Mouse (Mus musculus) cerebral cortex, adult 2 months (tissue): Measurements from ENCODE around the gene Dppa3.

Experiments used
- WGBS: fragments of 180-500 bp; shearing (Covaris S2); methylation state at CpG from one replicate; pipeline ENCODE4 v1.1.7; 2018; 5-methylcytosine and 5-hydroxymethylcytosine counted together

The Dppa3 gene

DNA sequence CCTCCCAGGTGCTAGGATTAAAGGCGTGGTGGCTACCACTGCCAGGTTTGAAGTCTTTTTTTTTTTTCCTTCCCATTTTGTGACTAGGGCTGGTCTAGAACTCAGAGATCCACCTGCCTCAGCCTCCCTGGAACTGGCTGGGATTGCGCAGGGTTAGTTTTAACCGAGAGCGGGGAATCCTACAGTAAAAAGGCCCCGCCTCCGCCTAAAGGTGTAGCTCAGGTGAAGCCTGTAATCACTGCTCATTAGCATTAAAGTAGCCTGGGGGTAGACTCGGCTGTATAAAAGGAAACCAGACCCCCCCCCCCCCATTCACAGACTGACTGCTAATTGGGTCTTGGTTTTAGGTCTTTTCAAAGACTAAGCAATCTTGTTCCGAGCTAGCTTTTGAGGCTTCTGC lies at the start of gene Dppa3:
Gene Dppa3, plus strand, starts transcription at position 301 of the 400 bp plus-strand sequence.
- 84% methylated on average over 8 of the region's 8 CpGs for WGBS

DNA sequence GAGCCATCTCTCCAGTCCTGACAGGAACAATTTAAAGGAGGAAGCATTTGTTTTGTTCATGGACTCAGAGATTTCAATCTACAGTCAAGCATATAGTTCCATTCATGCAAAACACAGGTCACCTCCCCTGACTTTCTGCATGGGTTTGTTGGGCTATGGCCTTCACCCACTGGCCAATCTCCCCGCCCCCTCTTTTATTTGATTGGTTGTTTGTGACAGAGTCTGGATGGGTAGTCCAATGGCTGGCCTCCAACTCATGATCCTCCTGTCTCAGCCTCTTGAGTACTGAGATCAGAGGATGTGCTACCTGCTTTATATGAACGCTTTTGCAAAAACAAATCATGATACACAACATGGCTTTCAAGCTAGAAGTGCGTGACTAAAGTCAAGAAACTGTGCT lies 49.2 kb upstream of the Dppa3 start:
- 97% methylated on average over 3 of the region's 3 CpGs for WGBS

DNA sequence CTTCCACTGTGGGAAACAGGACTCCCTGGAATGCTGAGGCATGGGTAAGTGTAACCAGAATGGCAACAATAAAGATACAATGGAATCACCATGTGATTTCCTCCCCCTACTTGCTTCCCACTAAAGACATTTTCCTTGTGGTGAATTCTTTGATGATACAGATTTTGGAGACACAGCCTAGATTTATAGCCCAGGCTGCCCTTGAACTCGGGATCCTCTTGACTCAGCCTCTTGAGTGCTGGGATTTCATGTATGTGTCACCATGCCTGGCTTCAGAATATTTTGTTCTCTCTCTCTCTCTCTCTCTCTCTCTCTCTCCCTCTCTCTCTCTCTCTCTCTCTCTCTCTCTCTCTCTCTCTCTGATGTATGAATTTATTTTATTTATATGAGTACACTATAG lies 47.1 kb upstream of the Dppa3 start:
- 100% methylated on average over 1 of the region's 1 CpGs for WGBS

DNA sequence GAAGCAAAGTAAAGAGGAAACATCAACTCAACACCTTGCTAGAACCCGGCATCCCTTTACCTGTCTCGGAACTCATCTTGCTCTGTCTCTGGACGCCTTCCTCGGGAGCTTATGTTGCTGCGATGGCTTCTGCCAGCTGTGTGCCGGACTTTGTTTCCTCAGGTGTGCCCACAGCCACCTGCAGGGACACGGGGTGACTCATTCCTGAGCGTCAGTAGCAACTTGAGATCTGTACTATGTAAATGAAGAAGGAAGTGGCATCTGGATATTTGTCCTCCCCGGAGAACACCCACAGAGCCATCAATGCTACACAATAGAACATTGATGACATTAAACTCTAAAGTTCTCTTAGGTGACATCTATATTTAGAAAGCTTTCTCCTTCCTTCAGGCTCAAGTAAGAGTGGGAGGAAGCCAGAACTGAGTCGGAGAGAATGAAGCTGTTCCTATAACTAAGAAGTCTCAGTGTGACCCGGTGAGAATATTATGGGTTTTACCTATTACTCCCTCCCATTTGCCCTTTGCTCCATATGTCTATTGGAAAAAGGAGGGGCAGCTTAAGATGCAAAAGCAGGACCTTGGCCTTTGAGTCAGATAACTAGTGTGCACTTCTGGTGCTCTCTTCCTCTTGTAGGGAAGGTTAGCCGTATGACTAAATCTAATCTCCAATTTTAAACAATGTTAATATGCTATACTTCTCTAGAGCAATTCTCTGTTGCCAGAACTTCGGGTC lies 35.0 kb upstream of the Dppa3 start:
- WGBS, result 83% methylated on average over 13 of the region's 13 CpGs

DNA sequence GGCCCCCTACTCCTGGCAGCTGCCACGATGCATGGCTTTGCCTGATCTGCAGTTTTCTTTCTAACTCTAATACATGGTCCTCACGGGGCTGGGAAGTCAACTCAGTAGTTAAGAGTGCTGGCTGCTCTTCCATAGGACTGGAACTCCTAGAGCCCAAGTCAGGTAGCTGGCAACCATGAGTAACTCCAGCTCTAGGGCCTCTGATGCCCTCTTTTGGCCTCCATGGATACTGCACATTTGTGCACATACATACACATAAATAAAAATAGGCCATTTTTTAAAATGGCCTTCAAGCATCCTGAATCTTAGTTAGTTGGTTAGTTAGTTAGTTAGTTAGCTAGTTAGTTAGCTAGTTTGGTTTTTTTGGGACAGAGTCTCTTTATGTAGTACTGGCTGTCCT lies 33.3 kb upstream of the Dppa3 start:
- 97% methylated on average over 2 of the region's 2 CpGs for WGBS

DNA sequence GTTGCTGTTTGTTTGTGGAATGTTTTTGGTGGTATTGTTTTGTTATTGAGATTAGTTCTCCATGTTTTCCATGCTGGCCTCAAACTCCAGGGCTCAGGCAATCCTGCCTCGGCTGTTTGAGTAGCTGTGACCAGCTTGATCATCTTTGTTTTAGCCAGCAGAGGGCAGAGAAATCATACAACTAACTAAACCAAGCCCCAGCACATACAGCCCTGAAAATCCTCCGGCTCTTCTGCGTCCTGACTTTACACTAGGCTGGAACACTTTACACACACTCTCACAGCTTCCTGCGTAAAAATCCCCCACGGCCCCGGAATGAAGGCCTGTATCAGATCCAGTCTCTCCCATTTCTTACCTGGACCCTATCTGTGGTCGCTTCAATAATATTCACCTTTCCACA lies 30.6 kb upstream of the Dppa3 start:
- WGBS, result 21% methylated on average over 7 of the region's 7 CpGs

DNA sequence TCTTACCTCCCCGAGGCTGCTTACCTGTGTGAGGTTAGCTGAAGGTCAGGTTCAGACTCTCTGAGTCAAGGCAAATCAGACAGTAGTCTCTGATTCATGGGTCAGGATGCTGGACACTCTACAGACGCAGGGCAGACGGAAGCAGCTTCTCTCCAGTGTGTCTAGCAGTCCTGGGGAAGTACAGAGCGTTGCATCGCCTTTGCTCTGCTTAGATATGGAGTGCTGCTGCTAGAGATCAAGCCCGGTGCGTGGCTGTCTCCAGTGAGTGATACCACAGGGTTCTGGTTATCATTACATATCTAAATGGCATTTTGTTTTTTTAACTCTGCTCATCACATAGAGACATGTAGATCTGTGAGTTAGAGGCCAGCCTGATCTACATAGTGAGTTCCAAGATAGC lies 29.6 kb upstream of the Dppa3 start:
- WGBS, result 89% methylated on average over 7 of the region's 7 CpGs

DNA sequence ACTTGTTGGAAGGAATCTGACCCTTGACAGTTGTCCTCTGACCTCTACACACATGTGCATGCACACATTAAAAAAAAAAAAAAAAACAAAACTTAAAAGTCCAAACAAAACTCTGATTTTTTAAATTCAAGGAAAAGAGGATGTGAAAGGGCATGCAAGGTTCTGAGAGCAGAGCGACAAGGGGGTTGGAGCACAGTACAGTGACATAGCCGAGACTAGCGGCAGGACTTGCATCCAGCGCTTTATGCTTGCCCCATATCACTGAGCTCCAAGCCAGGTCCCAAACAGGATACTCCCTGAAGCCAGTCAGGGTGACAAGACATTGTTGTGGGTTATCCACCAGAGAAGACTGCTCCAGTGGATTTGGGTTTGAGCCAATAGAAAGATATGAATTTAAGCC lies 28.2 kb upstream of the Dppa3 start:
- WGBS, result 91% methylated on average over 4 of the region's 4 CpGs

DNA sequence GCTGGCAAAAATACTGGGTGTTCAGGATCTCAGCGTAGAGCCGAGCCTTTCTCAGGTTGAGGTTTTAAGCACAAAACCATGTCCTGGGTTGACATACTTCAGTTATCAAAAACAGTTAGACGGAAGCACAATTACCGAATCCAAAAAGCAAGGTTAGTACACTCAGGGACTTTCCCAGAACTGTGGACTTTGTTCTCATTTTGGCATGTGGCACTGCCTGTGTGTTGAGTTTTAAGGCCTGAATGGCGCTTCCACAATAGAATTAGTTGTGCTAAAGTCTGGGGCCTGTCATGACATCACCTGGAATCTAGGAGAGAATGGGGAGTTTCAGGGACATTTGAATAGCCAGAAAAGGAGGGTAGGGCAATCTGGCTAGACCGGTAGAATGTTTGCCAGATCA lies 27.8 kb upstream of the Dppa3 start:
- 70% methylated on average over 6 of the region's 6 CpGs for WGBS

DNA sequence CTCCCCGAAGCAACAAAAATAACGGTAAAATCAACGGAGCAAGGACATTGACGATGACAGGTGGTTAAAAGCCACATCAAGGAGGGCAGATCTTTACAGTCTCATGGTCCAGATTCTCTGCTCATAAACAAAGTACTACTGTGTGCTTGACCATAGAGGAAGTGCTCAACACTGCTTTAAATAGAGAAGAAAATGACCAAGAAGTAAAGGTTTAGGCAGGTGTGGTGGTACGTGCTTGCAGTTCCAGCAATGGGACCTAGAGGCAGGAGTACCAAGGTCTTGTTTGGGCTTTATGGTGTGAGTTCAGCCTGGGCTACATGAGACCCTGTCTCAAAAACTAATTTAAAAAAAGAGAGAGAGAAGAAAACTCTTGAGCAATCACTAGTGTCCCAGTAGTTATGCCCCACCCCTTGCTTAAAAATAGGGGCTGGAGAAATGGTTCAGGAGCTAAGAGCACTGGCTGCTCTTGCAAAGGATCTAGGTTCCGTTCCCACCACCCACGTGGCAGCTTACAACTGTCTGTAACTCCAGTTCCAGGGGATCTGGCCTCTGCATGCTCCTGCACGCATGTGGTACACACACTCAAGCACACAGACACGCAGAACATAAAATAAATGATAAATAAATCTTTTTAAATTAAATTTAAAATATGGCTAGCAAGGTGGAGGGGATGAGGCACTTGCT lies 27.0 kb upstream of the Dppa3 start:
- 89% methylated on average over 9 of the region's 9 CpGs for WGBS

DNA sequence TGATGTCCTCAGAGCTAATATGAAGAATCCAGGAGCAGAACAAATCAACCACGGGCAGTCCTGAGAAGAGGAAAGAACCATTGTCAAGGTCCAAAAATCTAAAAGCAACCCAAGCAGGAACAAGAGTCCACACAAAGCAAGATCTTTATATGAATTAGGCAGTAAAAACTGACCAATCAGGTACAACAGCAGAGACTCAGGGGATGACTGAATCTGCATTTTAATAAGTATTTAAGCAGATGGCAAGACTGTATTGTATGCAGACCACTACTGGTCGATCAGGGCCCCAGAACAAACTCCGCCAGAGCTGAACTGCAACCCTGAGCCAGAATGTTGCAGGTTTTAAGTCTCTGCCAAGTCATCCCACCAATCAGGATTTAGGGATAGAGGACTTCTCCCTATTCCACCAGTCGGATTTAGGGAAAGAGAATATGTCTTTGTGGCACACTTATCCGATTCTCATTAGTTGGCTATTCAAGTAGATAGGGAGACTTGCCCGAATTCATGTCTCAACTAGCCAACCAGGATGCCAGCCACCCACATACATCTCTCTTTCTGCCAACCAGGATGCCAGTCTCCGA lies 26.1 kb upstream of the Dppa3 start:
- WGBS, result 73% methylated on average over 7 of the region's 7 CpGs

DNA sequence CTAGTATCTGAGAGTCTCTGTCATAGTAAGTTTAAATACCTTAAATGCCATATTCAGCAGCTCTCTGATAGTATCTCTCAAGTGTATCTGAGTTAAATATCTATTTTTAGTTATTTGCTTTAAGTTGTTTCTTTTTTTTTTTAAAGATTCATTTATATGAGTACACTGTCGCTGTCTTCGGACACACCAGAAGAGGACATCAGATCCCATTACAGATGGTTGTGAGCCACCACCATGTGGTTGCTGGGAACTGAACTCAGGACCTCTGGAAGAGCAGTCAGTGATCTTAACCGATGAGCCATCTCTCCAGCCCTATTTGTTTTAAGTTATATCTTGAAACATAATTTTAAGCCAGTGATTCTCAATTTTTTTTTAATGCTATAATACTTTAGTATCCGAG lies 25.2 kb upstream of the Dppa3 start:
- WGBS, result 88% methylated on average over 4 of the region's 4 CpGs

DNA sequence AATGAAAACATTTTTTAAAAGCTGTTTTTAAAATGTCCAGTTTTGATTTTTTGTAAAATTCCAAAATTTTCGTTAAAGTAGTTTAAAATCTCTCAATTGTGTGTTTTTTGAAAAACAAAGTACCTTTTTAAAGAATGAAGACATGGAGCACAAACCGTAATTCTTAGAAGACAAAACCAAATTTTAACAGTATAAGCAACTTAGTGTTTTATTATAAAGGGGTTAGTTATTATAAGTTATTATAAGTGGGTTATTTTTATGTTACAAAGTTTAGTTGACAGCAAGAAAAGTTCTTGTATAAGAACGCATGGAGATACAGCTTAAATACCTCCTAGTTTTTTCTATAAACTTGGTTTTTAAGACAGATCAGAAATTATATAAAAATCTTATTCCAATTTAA lies 24.6 kb upstream of the Dppa3 start:
- 81% methylated on average over 3 of the region's 3 CpGs for WGBS

DNA sequence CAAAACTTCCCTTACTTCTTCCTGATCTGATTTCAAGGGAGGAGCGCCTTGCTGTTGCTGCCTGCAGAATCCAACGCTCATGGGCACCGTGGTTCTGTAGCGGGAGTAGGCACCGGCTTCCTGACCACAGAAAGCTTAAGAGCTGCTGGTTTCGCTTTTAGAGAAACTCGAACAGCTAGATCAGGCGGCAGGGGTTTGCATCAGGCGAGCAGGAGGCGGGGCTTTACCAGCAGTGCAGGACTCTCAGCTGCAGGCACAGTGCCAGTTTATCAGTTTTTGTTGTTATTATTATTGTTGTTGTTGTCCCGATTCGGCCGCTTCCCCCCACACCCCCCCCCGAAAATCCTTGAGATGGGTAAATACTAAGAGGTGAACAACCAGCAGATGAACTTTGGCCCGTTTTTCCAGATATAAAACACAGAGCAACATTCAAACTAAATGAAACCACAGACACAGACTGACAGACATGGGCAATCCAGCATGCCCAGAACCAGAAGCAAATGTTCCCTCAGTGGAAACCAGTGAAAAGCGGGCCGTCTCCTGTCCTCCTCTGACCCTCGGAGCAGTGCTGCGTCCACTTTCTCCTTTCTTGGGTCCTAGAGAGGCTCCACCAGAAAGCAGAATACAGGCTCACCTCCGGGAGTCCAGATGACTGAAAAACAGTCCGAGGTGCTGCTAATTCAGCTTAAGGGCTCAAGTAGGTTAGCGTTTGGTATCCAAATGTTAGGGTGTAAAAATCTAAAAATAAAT lies 23.8 kb upstream of the Dppa3 start, which contains the start of gene Apobec1:
Gene Apobec1, minus strand, starts transcription at position 203 of the 750 bp plus-strand sequence.
- WGBS, result 5% methylated on average over 22 of the region's 22 CpGs

DNA sequence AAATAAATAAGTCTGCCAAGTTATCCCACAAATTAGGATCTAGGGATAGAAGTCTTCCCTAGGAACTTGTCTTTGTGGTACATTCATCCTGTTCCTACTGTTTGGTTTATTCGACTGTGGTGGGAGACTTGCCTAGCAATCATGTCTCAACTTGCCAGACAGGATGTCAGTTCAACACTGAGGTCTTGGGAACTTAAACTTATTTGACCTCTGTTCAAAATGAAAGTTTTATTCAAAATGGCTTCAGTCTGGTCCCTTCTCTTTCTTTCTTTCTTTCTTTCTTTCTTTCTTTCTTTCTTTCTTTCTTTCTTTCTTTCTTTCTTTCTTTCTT lies 23.3 kb upstream of the Dppa3 start:
- 40% methylated on average over 1 of the region's 1 CpGs for WGBS

DNA sequence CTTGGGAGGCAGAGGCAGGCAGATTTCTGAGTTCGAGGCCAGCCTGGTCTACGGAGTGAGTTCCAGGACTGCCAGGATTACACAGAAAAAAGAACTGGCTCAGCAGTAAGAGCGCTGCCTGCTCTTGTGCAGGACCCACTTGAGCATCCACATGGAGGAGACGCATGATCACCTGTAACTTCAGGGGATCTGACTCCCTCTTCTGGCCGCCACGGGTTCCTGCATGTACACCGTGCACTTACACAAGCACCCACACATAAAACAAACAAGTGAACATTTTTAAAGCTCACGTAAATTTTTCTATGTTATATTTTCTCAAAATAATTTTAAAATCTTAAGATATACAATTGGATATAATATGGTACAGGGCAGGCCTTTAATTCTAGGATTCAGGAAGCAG lies 20.7 kb upstream of the Dppa3 start:
- WGBS, result 96% methylated on average over 8 of the region's 8 CpGs

DNA sequence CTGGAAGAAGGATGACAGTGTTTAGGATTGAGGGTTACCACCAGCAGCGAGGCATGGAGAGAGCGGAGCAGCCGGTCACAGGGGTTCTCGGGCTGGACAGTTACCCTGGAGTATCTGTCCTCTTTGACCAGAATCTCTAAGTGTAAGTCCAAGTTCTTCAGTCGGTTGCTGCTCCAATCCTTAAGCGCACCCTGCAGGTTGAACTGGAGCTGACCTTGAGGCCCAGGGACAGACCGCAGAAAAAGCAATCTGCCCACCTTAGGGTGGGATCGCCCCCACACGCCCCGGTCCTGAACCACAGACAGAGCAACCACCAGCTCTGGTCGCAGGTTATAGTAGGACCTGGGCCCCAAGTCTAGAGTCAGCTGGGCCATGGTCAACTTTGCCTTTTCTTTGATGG lies 19.5 kb upstream of the Dppa3 start:
- WGBS, result 97% methylated on average over 11 of the region's 11 CpGs

DNA sequence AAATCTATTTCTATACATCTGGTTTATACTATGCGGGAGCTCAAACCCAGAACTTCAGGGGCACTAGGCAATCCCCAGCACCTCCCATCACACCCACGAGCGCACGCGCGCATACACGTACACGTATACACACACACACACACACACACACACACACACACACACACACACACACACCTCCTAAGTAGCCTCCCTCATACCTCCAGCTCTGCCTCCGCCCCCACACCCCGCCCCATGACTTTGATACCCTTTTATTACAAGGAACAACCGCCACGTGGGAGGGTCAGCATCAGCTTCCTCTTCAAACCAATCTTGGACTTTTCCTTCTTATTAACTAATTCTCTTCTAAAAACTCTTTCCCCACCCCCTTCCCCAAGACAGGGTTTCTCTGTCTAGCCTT lies 18.5 kb upstream of the Dppa3 start:
- WGBS, result 94% methylated on average over 12 of the region's 12 CpGs

DNA sequence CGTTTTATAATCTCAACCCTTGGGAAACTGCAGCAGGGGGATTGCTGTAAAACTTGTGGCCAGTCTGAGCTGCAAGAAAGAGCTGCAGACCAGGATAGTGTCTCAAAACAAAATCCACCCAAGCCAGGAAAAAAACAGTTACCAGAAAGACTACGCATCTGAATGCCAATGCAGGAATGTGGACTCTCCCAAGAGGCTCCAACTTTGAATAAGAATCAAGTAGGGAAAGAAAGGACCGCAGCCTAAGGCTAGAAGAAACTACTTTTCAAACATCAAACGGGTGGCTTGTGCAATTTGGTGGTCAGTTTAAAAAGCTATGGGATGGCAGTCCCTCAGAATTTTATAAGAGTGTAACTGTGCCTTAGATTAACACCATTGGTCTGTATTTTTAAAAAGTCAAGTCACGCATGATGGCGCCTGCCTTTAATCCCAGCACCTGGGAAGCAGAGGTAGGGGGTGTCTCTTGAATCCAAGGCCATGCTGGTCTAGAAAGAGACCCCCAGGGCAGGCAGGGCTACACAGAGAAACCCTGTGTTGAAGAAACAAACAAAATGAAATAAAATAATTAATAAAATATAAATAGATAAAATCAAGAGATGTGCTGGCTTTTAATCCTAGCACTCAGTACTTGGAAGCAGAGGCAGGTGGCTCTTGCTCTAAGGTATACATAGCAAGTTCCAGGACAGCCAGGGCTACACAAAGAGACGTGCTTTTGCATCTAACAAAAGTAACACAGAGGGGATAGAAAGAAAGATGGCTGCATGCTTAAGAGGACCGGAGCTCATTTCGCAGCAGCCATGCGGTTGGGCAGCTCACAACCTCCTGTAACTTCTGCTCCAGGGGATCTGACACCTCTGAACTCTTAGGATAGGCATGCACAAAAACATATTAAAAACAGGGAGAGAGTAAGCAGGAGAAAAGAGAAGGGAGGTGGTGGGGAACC lies 17.5 kb upstream of the Dppa3 start:
- WGBS, result 82% methylated on average over 10 of the region's 10 CpGs

DNA sequence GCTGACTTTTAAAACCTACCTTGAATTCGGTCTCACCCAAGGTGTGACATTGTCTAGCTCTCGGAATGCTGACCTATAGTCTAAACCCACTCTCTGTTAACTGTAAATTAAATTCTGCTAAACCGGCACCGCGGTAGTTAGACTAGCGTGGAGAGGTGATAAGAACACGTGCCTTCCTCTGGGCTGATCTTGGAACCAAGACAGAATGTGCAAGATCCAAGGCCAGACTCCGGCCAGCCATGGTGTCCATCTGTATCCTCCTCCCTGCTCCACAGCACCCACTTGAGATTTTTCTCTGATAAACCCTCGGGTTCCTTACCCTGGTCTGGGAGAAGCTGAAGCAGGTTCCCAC lies 16.9 kb upstream of the Dppa3 start:
- 83% methylated on average over 9 of the region's 9 CpGs for WGBS

DNA sequence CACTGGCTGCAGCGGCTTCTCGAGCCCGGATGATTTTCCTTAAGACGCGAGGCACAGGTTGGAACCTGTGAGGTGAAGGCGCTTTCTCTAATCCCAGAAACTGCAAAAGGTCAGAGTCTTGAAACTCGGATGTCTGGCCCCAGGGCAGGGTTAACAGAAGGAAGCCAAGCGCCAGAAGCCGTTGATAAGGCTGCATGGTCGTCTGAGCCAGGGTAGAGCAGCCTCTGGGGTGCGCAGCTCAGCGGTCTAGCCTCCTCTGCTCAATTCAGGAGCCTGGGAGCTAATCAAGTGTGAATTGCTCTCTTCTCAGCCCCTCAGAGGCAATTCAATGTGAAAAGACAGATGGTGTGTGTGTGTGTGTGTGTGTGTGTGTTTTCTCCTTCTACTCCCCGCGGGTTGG lies 16.4 kb upstream of the Dppa3 start, which contains the start of gene Gdf3:
Gene Gdf3, minus strand, starts transcription at position 317 of the 400 bp plus-strand sequence.
- 66% methylated on average over 14 of the region's 14 CpGs for WGBS
